Comparison of ENCODE assay signal across 8 mouse cellular contexts in genomic region chr11:30197564-30198090, GRCm38 (mm10).
DNase-seq lines count a peak whose midpoint lies in the region; ATAC-seq and TF ChIP-seq lines count a peak whose summit lies in the region.

No protein-coding gene starts in this region.

- H3K4me2 ChIP-seq in forebrain, embryonic 11.5 days (ENCODE audit: low read depth, low read length, severe bottlenecking): peak overlapping the region; percentile 91
- peak overlapping the region; percentile 90 for H3K4me2 ChIP-seq in midbrain, embryonic 16.5 days (ENCODE audit: low read length)

- no peak for TF ChIP-seq EP300 in ES-Bruce4 (IDR thresholded peaks at IDR 0.05; ENCODE audit: insufficient read depth, low read depth, low read length)

- peak; percentile 74 for ATAC-seq in forebrain, embryonic 11.5 days (replicated peaks; ENCODE audit: low FRiP score)
- ATAC-seq in hematopoietic stem cell, adult 5-6 weeks (replicated peaks in 1 of 2; ENCODE audit: insufficient read depth in 1 of 2, low FRiP score in 2 of 2, low TSS enrichment in 1 of 2, low read depth in 1 of 2, poor library complexity in 2 of 2, severe bottlenecking in 2 of 2): peak; percentile 65 to 70
- peak; percentile 66 for ATAC-seq in midbrain, embryonic 16.5 days

- H3K9me3 ChIP-seq in ES-Bruce4 (replicated peaks; ENCODE audit: control insufficient read depth, insufficient read depth, low read length, poor library complexity, severe bottlenecking): no peaks in the 10 kb centered on the region
- H3K9me3 ChIP-seq in forebrain, embryonic 11.5 days (ENCODE audit: control insufficient read depth, low read length): no peaks in the 10 kb centered on the region
- H3K9me3 ChIP-seq in midbrain, embryonic 16.5 days (replicated peaks; ENCODE audit: control insufficient read depth, low read length, poor library complexity, severe bottlenecking): no peaks in the 10 kb centered on the region

- WGBS in forebrain, embryonic 11.5 days: under 1% methylated on average over 21 of the region's 21 CpGs
- WGBS in liver, adult 2 months: 2% methylated on average over 21 of the region's 21 CpGs
- 1% methylated on average over 21 of the region's 21 CpGs for WGBS in midbrain, embryonic 16.5 days

- peak overlapping the region; percentile 94 for H3K4me3 ChIP-seq in ES-Bruce4 (ENCODE audit: low read depth, low read length)
- H3K4me3 ChIP-seq in forebrain, embryonic 11.5 days (ENCODE audit: low read depth, low read length): peak overlapping the region; percentile 51
- H3K4me3 ChIP-seq in liver, adult 2 months (ENCODE audit: insufficient read depth, low read depth, low read length): peak overlapping the region; percentile 62
- H3K4me3 ChIP-seq in midbrain, embryonic 16.5 days (ENCODE audit: low read depth, low read length): peak overlapping the region; percentile 47
- H3K4me3 ChIP-seq in testis, adult 2 months (ENCODE audit: control insufficient read depth, low read depth, low read length): peak overlapping the region; percentile 84

- DNase-seq in adrenal gland, postnatal 4 days (ENCODE audit: low spot score in 2 of 2): peak; percentile 6 to 45
- peak; percentile 79 for DNase-seq in forebrain, embryonic 11.5 days (ENCODE audit: low spot score)
- DNase-seq in liver, adult 2 months (ENCODE audit: extremely low read depth, low read depth, low spot score): peak; percentile 79
- no peak for DNase-seq in MN1 (ENCODE audit: low spot score)

- H3K4me1 ChIP-seq in ES-Bruce4 (ENCODE audit: control insufficient read depth, insufficient read depth, low read length): peaks cover 2% of the 10 kb centered on the region
- no peaks in the 10 kb centered on the region; the same call in 1 of the 2 replicates for H3K4me1 ChIP-seq in forebrain, embryonic 11.5 days (replicated peaks; ENCODE audit: control insufficient read depth, insufficient read depth, low read length)
- peaks cover 6% of the 10 kb centered on the region; the same call in 1 of the 2 replicates for H3K4me1 ChIP-seq in liver, adult 2 months (ENCODE audit: control insufficient read depth, insufficient read depth, low read length)
- H3K4me1 ChIP-seq in midbrain, embryonic 16.5 days (ENCODE audit: control insufficient read depth, insufficient read depth, low read length): peaks cover 11% of the 10 kb centered on the region
- peaks cover 12% of the 10 kb centered on the region for H3K4me1 ChIP-seq in testis, adult 2 months (ENCODE audit: control insufficient read depth, insufficient read depth, low read length)

- H3K9ac ChIP-seq in ES-Bruce4 (ENCODE audit: low read depth, poor library complexity, severe bottlenecking): peak overlapping the region; percentile 49
- peak overlapping the region; percentile 65 for H3K9ac ChIP-seq in forebrain, embryonic 11.5 days (ENCODE audit: low read length)
- peak overlapping the region; percentile 71 for H3K9ac ChIP-seq in liver, adult 2 months (ENCODE audit: low read depth, low read length)
- peak overlapping the region; percentile 65 for H3K9ac ChIP-seq in midbrain, embryonic 16.5 days (ENCODE audit: low read depth, low read length)

- peaks cover 5% of the 10 kb centered on the region; the same call in 1 of the 2 replicates for H3K79me2 ChIP-seq in liver, adult 2 months (ENCODE audit: control insufficient read depth, insufficient read depth, low read length)

- H3K36me3 ChIP-seq in ES-Bruce4 (ENCODE audit: control insufficient read depth, insufficient read depth, low read length, poor library complexity, severe bottlenecking): no peaks in the 10 kb centered on the region
- no peaks in the 10 kb centered on the region for H3K36me3 ChIP-seq in forebrain, embryonic 11.5 days (ENCODE audit: control insufficient read depth, insufficient read depth, low read length)
- H3K36me3 ChIP-seq in liver, adult 2 months (ENCODE audit: control insufficient read depth, insufficient read depth, low read length): no peaks in the 10 kb centered on the region
- H3K36me3 ChIP-seq in midbrain, embryonic 16.5 days (ENCODE audit: control insufficient read depth, insufficient read depth, low read length): peaks cover 4% of the 10 kb centered on the region; the same call in 1 of the 2 replicates
- H3K36me3 ChIP-seq in testis, adult 2 months (ENCODE audit: control insufficient read depth, insufficient read depth, low read length): no peaks in the 10 kb centered on the region

- TF ChIP-seq POLR2A in ES-Bruce4 (IDR thresholded peaks at IDR 0.05; ENCODE audit: insufficient read depth, low read length): no peak
- 0 out of 2 replicates have a peak, but pooled peaks have one; percentile 10 for TF ChIP-seq POLR2A in liver, adult 2 months (IDR thresholded peaks at IDR 0.05; ENCODE audit: extremely low read depth, insufficient read depth, low read length)
- TF ChIP-seq POLR2A in testis, adult 2 months (IDR thresholded peaks at IDR 0.05; ENCODE audit: control insufficient read depth, low read depth, low read length): no peak; the same call in 1 of the 2 replicates

- H3K27ac ChIP-seq in ES-Bruce4 (ENCODE audit: insufficient read depth, low read length): peak overlapping the region; percentile 87
- 0 out of 2 replicates have a peak overlapping the region, but pooled peaks have one; percentile 37 for H3K27ac ChIP-seq in forebrain, embryonic 11.5 days (ENCODE audit: low read depth, low read length)
- peak overlapping the region; percentile 77 for H3K27ac ChIP-seq in liver, adult 2 months (replicated peaks; ENCODE audit: insufficient read depth, low read depth, low read length)
- H3K27ac ChIP-seq in midbrain, embryonic 16.5 days (ENCODE audit: low read length): peak overlapping the region; percentile 2; the same call in 1 of the 2 replicates
- peak overlapping the region; percentile 65 for H3K27ac ChIP-seq in testis, adult 2 months (ENCODE audit: control insufficient read depth, insufficient read depth, low read depth, low read length)

- no peak for TF ChIP-seq CTCF in ES-Bruce4 (IDR thresholded peaks at IDR 0.05; ENCODE audit: low read depth, low read length)
- TF ChIP-seq CTCF in liver, adult 2 months (IDR thresholded peaks at IDR 0.05; ENCODE audit: low read depth, low read length): no peak
- TF ChIP-seq CTCF in testis, adult 2 months (IDR thresholded peaks at IDR 0.05; ENCODE audit: control insufficient read depth, insufficient read depth, insufficient replicate concordance, low read depth, low read length): no peak

- H3K27me3 ChIP-seq in ES-Bruce4 (ENCODE audit: control insufficient read depth, insufficient read depth, low read length, poor library complexity, severe bottlenecking): no peaks in the 10 kb centered on the region
- H3K27me3 ChIP-seq in forebrain, embryonic 11.5 days (ENCODE audit: control insufficient read depth, insufficient read depth, low read length): no peaks in the 10 kb centered on the region
- H3K27me3 ChIP-seq in liver, adult 2 months (ENCODE audit: control insufficient read depth, insufficient read depth, low read length): no peaks in the 10 kb centered on the region
- H3K27me3 ChIP-seq in midbrain, embryonic 16.5 days (ENCODE audit: control insufficient read depth, insufficient read depth, low read depth, low read length): no peaks in the 10 kb centered on the region
- no peaks in the 10 kb centered on the region for H3K27me3 ChIP-seq in testis, adult 2 months (ENCODE audit: control insufficient read depth, insufficient read depth, low read length)

Comparison
In these comparisons a context has a peak if more than half of its experiments do, and no peak if none do; other contexts are left out.
1. H3K27ac ChIP-seq: peak in every context shown above with its lines; median percentile 87 in ES-Bruce4; 77 in liver, adult 2 months; 65 in testis, adult 2 months; 37 in forebrain, embryonic 11.5 days; 2 in midbrain, embryonic 16.5 days.